Mouse (Mus musculus) MN1 (cell line): ENCODE results near the gene Colgalt1.

Experiments used
- DNase-seq: peaks from one replicate; pipeline ENCODE4 v3.0.0-alpha.2; 2016; ENCODE audit warnings: low spot score

Gene Colgalt1

DNA sequence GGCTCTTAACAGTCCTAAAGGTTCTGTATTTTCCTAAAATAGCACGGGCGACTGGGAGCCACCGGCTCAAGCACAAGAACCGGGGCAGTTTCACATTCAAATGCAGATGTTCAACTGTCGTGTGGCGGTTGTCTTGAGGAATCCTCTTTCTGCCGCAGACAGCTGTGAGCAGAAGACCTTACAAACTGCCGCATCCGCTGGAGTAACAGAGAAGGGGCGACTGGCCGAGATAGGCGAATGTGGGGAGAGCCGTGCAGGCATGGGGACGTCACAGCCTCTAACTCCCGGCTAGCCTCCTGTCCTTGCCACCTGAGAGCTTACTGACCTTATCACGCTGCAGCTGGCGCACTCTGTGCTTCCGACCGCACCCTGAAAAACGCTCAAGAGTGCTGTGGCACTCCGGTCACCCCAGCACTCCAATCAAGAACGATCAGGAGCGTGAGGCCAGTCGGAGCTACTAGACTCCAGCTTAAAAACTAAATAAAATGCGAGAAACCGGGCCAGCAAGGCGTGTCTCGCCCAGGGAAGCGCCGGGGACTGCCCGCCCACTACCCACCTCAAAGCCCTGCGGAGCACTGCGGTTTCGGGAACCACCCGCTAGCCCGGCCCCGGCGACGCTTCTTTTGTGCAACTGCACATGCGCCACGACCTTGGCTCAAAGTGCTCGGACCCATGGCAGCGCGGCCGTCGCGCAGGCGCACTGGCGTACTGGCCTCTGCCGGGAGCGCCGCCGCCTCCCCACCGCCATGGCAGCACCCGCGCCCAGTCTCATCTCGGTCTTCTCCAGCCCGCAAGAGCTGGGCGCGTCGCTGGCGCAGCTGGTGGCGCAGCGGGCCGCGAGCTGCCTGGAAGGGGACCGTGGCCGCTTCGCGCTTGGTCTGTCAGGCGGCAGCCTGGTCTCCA lies 19.1 kb upstream of the Colgalt1 start, which contains the start of gene Pgls:
TSS of gene Pgls (plus strand) at position 706 of the 903 bp plus-strand sequence.
- DNase-seq, result peak; percentile 98

DNA sequence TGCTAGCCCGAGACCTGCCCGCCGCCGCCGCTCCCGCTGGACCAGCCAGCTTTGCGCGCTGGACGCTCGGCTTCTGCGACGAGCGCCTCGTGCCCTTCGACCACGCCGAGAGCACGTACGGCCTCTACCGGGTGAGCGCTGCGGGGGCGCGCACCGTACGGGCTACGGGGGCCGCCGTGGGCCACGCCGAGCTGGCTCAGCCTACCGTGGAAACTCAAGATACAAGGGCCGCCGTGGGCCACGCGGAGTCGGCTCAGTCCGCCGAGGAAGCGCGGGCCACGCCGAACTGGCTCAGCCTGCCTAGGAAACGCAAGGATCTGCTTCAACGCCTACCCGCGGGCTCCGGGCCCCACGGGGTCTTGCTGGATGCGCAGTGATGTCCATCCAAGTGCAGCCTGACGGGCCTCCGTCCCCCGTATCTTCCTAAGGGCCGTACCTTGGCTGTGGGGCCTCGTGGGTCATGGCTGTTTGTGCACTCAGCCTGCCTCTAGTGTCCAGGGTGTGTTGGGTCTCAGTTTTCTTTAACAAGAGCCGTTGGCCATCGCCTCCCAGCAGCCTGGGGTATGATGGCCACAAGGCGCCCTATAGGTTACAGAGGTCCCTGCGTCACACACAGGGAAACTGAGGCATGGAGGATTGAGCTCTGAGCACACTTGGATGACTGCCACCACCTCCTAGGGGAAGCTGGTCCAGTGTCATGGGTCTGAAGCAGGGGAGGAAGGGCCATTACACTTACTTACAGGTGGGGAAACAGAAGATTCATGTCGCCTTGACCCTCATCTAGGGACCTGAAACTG lies 18.2 kb upstream of the Colgalt1 start:
- peak; percentile 79 for DNase-seq

DNA sequence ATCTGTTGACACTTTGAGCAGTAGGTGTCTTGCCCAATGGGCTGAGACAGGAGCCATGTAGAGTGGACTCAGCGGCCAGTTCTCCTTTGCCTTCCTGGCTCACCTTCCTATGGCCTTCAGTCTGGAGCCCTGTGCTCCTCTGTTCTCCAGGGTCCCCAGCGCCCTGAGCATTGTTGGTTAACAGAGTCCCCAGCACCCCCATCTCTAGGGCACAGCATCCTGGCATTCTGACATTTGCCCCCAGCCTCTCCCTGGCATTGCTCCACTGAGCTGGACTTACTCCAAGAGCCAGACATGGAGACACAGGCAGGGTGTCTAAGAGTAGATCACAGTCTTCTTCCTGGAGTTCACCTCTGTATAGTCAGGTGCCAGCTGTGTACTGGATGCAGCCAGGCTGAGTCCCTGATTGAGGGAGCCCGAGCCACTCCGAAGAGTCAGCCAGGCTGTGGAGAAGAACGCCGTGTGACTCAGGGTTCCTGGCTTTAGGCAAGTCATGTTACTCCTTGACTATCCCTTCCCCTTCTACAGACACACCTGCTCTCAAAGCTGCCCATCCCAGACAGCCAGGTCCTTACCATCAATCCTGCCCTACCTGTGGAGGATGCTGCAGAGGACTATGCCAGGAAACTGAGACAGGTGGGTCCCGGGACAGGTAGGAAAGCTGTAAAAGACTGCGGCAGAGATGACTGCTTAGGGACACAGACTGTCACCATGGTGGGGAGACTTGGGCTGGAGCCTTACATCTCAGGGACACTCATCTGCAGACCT lies 17.1 kb upstream of the Colgalt1 start:
- DNase-seq, result no peak

DNA sequence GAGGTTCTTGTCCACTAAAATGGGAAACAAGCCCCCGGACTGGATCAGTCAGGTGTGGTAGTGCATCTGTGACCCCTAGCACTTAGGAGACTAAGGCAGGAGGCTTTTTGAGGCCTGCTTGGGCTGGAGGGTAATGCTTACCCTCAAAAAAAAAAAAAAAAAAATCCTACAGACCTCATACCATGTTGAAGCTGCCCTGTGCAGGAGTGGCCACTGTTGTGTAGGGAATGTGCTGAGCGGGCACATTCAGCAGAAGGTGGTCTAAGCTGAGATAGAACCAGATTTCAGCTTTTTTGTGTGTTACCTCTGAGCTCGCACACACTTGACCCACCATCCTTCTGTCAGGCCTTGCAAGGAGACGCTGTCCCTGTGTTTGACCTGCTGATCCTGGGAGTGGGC lies 16.5 kb upstream of the Colgalt1 start:
- no peak for DNase-seq

DNA sequence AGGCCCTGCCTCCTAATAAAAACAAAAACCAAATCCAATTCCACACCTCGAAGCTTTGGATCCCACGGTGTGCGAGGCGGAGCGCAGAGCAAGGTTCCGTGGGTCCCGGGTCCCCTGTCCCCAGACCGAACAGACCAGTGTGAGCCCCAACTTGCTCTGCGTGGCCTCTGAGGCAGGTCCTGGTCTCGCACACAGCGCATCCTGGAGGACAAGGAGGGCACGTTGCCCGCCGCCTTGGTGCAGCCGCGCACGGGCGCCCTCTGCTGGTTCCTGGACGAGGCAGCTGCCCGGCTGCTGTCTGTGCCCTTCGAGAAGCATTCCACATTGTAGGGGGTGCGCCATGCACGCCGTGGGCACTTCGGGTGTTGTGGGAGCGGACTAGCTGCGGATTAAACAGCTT lies 14.9 kb upstream of the Colgalt1 start:
- peak; percentile 80 for DNase-seq

DNA sequence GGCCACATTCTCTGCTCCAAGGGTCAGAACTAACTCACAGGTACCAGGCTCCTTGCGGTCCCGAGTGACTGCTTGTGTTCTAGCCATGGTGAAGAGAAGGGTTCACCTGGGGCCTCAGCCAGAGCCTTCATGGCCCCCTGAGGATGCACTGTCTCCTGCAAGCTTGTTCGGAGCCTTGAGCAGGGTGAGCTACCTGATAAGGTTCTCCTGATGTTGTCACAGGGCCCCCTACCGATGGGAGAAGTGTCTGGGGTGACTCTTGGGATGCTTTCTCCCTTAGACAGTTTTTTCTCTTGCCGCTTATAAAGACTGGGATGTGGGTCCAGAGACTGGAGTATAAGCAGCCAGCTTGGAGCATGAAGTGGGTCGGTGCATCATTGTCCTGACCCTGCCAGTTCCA lies 14.4 kb upstream of the Colgalt1 start:
- DNase-seq, result no peak

DNA sequence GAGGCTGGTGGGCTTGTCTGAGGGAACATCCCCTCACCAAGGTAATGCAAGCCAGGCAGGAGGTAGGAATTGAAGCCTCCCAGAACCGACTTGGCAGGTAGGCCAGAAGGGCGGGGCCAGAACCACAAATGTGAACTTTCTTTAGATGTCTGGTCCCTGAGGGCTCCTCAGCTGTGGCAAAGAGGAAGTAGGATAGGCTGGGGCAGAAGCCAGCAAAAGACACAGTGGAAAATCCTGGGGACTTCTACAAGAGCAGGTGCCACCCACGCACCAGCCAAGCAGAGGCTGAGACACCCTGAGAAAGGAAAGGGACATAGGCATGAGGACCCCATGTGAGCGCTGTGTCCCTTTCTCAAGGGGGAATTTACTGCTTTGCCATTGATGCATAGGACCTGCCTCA lies 14.0 kb upstream of the Colgalt1 start:
- DNase-seq, result no peak

DNA sequence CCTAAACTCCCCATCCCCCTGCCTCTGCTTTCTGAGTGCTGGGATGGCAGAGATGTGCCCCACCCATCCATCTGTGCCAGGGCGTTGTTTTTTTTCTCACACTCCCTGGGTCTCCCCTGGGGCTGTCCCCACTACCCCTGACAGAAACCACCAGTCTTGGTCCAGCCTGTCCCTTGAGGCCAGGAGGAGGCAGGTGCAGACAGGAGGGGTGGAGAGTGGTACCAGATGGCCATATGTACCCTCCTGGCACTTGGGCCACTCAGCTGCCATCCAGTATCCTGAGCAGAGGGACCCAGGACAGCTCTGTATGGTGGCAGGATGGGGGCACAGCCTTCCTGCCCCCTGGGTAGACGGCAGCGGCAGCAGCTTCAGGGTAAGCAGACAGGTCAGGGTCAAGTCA lies 13.3 kb upstream of the Colgalt1 start, which contains the start of gene Fam129c:
TSS of gene Fam129c (plus strand) at position 198 of the 400 bp plus-strand sequence.
- DNase-seq, result peak; percentile 61

DNA sequence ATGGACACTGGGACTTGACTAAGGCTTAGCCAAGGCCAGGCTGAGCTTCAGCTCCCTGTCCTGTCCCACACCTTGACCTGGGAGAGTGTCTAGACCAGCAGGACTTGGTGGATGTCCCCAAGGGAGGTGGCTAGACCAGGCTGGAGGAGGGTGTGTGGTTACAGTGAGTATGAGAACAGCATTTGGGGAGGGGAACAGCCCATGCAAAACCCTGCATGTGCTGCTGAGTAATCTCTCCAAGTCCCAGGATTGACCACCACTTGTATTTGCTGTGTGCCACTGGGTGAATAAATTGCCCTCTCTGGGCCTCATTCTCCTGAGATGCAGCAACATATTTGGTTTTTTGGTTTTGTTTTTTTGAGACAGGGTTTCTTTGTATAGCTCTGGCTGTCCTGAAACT lies 12.4 kb upstream of the Colgalt1 start:
- DNase-seq, result no peak

DNA sequence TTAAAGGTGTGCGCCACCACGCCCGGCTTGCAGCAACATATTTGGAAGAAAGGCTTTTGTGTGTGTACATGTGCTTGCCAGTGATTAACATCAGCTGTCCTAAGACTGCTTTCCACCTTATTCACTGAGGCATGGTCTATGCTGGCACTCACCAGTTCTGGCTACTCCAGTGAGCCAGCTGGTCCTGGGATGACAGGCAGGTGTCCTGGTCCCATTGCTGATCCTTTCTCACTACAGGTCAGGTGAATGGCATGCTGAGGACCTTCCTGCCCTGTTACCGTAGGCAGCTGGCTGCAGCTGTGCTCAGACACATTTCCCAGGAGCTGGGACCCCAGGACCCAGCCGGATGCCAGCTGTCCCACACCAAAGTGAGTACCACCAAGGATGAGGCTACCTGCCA lies 12.0 kb upstream of the Colgalt1 start:
- no peak for DNase-seq

DNA sequence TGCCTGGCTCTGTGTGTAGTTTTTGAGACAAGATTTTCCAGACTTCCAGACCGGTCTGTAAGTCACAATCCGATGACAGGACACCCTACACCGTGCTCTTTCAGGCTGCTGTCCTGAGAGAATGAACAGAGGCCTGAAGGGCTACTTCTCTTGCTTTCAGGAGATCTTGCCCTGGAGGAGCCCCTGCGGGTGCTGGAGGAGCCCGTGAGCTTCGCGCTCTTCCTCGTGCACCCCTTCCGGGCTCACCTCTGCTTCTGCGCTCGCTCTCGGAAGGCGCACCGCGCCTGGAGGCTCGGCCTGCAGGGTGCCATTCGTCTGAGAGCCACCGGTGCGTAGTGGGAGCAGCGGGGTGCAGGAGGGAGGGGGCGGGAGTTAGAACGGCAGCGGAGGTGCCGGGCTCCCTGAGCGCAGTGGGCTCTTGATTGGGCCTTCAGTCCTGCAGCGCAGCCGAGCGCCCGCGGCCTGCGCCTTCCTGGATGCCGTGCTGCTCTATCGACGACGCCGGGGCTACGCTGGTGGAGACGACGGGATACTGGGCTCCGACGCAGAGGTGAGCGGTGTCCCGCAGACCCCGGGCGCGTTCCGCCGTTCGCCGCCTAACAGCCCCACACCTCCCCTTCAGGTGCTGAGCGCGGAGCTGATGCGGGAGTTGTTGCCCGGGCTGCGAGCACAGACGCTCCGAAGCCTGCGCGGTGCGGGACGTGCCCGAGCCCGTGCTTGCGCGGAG lies 8.7 kb upstream of the Colgalt1 start:
- no peak for DNase-seq

DNA sequence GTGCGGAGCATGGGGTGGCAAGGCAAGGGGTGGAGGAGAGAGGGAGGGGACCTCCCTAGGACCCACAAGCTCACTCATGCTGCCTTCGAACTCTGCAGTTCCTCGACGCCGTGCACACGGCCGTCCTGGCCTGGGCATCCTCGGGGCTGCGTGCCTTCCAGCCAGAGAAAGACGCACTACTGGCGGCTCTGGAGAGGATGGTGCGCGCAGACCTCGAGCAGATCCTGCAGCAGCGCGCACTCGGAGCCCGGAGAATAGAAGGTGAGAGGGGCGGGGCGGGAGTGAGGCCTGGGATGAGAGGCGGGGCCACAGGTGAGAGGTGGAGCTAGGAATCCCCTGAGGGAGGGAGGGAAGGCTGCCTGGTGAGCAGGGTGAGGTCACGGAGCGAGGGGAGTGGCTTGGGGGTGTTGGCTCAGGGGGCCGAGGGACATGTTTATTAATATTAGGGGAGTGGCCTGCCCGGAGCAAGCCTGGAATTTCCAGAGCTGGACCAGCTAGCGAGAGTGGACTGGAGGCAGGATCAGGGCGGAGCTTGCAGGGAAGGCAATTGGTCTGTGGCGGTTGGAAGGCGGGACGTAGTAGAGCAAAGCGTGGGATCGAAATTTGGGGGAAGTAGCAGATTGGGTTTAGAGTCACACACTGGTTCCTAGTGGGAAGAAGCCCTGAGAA lies 8.0 kb upstream of the Colgalt1 start:
- DNase-seq, result no peak

DNA sequence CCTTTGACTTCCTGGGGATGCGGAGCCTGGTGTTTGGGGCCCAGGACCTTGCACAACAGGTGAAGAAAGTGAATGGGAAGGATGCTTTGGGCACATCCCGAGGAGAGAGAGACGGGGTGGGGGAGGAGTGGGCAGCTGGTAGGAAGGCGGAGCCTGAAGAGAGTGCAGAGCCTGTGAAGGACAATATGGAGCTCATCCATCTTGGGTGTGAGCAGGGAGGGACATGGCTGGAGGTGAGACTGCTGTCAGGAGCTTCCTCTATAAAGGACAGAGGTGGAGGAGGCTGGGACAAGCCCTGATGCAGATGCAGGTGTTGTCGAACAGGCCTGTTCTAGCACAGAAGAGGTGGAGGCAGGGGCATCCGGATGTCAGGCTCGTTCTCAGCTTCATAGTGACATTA lies 6.8 kb upstream of the Colgalt1 start:
- DNase-seq, result no peak

DNA sequence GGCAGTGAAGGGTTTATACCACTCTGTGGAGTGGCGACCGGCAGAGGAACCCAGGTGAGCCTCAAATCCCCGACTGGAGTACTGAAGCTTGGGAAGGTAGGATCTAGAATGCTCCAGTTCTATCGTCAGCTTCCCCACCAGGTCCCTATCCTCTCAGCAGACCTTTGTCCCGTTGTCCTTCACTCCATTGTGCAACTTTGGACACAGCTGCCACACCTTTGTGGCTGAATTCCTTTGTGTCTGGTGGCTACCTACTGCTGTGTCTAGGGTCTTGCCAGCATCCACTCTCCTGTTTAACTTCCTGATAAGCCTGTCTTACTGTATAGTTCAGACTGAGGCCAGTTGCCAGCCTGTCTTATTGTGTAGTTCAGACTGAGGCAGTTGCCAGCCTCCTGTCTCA lies 1.3 kb downstream of the Colgalt1 start:
- DNase-seq, result no peak

DNA sequence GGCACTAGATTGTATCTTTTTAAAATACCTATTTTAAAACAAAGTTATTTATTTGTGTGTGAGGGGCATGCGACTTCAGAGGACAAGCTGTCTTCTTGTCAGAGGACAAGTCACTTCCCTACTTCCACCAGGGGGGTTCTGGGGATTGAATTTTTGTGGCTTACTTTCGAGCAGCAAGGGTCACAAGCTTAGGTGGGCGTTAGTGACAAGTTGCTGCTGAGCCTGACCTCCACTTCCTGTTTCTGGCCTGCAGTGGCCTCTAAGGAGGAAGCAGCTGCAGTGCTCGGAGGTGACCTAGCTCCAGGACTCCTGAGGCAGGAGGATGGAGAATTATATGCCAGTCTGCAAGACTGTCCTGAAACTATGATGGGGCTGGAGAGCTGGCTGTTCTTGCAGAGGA lies 2.6 kb downstream of the Colgalt1 start:
- DNase-seq, result no peak

DNA sequence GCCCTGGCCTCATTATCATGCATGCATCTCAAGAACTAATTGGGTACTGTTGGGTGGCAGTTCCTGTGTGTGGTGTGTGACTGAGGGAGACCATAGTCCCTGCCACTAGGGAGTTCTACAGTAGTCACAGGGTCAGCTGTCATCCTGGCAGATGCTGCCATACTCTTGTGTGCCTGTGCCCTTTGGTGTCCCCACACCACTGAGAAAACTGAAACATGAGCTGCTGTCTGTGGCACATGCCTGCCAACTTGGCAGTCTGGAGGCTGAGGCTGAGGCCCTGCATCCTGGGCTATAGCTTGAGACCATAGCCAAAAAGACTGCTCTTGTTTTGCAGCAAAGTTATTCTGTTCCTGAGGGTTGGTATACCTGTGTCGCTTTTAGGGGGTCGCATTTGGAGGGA lies 9.0 kb downstream of the Colgalt1 start:
- no peak for DNase-seq

DNA sequence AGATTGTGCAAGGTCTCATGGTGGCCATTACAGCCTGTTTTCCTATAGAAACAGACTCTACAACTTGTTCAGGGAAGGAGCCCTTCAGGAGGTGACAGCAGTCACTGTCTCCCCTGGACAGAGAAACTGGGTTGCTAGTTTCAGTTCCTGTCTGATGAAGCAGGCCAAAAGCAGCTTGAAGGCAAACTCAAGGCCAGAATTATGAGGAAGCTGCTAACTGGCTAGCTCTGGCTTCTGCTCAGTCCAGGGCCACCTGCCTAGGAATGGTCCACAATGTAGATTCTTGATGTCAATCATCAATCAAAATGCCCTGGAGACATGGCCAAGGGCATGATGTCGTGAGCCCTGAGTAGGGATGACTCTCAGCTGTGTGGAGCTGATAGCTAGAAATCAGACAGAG lies 14.3 kb downstream of the Colgalt1 start:
- DNase-seq, result no peak

DNA sequence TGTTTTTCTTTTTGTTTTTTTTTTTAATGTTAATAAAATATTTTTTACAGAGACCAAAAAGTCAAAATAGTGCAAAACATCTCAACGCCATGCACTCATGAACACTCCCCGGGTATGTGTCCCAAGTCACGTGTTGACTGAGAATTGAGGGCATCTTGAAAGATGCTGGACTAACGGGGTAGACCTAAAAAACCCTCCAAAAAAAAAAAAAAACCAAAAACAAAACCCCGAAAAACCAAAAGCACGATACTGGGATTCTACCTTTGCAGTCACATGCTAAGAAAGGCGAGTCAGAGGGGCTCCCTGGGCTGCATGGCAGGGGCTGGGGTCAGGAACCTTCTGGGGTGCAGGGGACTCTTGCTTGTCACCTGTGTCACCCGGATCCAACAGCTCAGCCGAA lies 16.0 kb downstream of the Colgalt1 start:
- DNase-seq, result no peak

DNA sequence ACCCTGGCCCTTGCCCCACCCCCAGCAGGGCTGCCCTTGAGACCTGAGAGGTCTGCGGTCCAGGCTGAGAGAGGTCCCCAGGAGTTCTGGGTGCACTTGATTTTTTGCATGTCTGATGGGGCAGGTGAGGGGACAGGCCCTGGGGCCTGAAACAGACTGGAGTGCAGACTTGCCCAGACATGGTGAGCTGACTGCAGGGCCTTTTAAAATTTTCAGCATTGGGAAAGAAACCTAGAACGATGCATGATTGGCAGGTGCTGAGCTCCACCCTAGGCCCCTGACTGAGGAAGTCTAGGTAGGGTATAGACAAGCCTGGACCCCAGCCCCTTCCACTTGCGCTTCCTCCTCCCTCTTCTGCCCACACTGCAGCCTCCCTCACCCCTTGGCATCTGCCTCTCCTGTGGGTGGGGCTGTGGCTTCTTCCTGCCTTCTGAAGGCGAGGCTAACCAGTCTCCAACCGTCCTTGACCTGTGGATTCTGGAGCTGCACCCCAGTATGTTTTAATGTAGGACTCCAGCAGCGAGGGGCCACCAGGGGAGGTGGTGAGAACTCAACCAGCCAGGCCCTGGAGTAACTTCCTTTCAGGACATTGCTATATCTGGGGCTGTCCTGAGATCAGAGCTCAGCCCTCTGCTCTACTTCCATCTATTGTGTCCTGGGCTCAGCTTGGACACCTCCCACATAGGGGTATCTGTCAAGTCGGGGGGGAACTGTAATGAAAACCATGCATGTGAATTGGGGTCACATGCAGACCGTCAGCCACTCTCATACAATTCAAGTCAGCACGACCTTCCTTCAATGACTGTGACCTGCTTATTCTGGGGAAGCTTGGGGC lies 16.7 kb downstream of the Colgalt1 start:
- DNase-seq, result no peak

DNA sequence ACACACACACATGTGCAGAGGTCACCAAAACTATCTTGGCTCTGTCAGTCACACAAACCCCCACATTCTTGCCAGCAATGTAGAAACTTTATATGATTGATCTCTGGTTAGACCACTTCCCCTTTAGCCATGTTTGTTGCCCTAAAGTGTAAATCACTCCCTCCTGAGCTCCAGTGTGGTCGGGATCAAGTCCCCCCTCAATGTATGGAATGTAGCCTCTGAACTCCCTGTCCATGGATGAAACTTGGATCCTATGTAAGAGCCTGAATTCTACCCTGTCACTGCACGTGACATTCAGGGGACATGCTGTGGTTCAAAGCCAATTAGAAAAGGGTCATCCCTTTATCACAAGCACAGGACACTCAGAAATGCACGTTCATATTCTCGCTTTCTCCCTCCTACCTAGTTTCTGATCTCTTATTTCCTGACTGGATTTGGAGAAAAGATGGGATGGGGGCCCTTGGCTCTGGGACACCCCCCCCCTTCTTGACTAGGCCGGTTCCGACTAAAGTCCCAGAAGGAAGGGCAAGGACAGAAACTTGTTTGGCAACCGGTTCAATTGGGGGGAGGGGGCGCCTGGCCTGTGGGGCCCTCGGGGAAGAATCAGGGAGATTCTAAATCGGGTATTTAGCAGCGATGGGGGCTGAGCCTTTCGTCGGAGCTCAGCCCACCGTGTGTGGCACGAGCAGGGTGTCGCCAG lies 17.7 kb downstream of the Colgalt1 start:
- DNase-seq, result no peak
